Mouse (Mus musculus) frontal cortex, adult 2 months (tissue): ENCODE measurements around the gene Rundc3a. TPM values are rescaled to one million over a fixed set of nuclear protein-coding genes. Genes with fewer than 3 reads are reported as not detected.
"Not testable (repeated sequence)": the region's sequence is repeated elsewhere in the genome, so short reads cannot be mapped to it uniquely, and the experiment has no call there.

Experiments
- DNase-seq, 2 experiments: peaks; one replicate each; pipeline ENCODE4 v3.0.0; 2022; ENCODE audit warnings: low spot score in 1 of 2; ENCODE audit errors: extremely low spot score in 1 of 2
- polyA plus RNA-seq: library from polyadenylated mRNA; depleted of rRNA; stranded (reverse); fragments of >200 nt; gene quantifications from 2 replicates; pipeline ENCODE4 v1.2.3, GENCODE M21; 2012; rRNA removed

Gene Rundc3a
- 538 and 540 TPM in 2 replicates for polyA plus RNA-seq

- DNase-seq: peak; percentile 89 to 97
Measured at GRCm38 (mm10) chr11:102393238-102393634, at the start of gene Rundc3a. Gene Rundc3a, plus strand, starts transcription at chr11:102393403.

GRCm38 (mm10) chr11:102344458-102344857, 48.7 kb upstream of the Rundc3a start:
- no peak for DNase-seq

GRCm38 (mm10) chr11:102346926-102347325, 46.3 kb upstream of the Rundc3a start:
- no peak for DNase-seq

GRCm38 (mm10) chr11:102347683-102348082, 45.5 kb upstream of the Rundc3a start:
- DNase-seq: no peak

GRCm38 (mm10) chr11:102348101-102348585, 45.1 kb upstream of the Rundc3a start:
- no peak for DNase-seq

- no peak for DNase-seq
Measured at GRCm38 (mm10) chr11:102348771-102349170, 44.4 kb upstream of the Rundc3a start.

GRCm38 (mm10) chr11:102349189-102349954, 43.8 kb upstream of the Rundc3a start:
- no peak for DNase-seq

- no peak for DNase-seq
Measured at GRCm38 (mm10) chr11:102350416-102350815, 42.8 kb upstream of the Rundc3a start.

- no peak for DNase-seq
Measured at GRCm38 (mm10) chr11:102350981-102351523, 42.2 kb upstream of the Rundc3a start.

GRCm38 (mm10) chr11:102352378-102352777, 40.8 kb upstream of the Rundc3a start:
- DNase-seq: no peak

- no peak for DNase-seq
Measured at GRCm38 (mm10) chr11:102353021-102353431, 40.2 kb upstream of the Rundc3a start.

- DNase-seq: no peak
Measured at GRCm38 (mm10) chr11:102355501-102355900, 37.7 kb upstream of the Rundc3a start.

GRCm38 (mm10) chr11:102356190-102356589, 37.0 kb upstream of the Rundc3a start:
- no peak for DNase-seq

GRCm38 (mm10) chr11:102356636-102357350, 36.4 kb upstream of the Rundc3a start:
- peak in 1 of 2 experiments; percentile 39 for DNase-seq

GRCm38 (mm10) chr11:102358365-102358764, 34.8 kb upstream of the Rundc3a start:
- no peak for DNase-seq

GRCm38 (mm10) chr11:102361776-102362495, 31.3 kb upstream of the Rundc3a start:
- DNase-seq: no peak

GRCm38 (mm10) chr11:102363623-102364022, 29.6 kb upstream of the Rundc3a start:
- DNase-seq: no peak

GRCm38 (mm10) chr11:102364570-102365371, 28.4 kb upstream of the Rundc3a start:
- DNase-seq: no peak

GRCm38 (mm10) chr11:102365699-102366098, 27.5 kb upstream of the Rundc3a start:
- no peak for DNase-seq

GRCm38 (mm10) chr11:102366103-102366502, 27.1 kb upstream of the Rundc3a start, which contains the start of gene Slc4a1:
Gene Slc4a1, minus strand, starts transcription at chr11:102366203.
- not testable (repeated sequence) for DNase-seq
